Mouse (Mus musculus): ENCODE results near the gene Odf2.

The Odf2 gene

DNA sequence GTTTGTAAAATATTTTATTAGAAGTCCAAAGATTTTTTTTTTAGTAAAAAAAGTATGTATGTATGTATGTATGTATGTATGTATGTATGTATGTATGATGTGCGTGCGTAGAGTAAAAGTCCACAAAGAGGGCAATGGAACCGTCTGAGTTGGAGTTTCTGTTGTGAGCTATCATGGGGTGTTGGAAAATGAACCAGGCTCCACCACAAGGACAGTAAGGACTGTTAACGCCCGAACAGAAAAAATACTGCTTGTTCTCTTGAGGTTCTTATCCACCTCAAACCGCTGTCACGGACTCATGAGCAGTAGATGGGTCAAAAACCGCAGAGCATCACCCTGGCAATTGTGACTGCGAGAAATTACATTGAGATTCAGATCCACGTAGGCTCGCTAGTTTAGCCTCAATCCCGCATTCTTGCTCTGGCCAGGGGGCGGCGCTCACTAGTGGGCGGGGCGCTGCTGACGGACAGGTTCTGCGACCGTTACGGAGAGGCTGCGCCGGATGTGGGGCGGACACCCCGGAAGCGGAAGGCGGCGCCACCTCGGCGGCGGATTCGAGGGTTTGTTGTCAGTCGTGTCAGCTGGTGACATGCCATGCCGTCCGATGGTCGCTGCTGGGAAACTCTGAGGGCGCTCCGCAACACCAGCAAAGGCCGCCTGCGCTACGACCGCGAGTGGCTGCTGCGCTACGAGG, 46.0 kb downstream of the Odf2 start, which contains the start of gene Gle1:
Gene Gle1, plus strand, starts transcription at position 521 of the 694 bp plus-strand sequence.
- peak; percentile 85 for DNase-seq (ENCODE audit: low read depth, low spot score)

DNA sequence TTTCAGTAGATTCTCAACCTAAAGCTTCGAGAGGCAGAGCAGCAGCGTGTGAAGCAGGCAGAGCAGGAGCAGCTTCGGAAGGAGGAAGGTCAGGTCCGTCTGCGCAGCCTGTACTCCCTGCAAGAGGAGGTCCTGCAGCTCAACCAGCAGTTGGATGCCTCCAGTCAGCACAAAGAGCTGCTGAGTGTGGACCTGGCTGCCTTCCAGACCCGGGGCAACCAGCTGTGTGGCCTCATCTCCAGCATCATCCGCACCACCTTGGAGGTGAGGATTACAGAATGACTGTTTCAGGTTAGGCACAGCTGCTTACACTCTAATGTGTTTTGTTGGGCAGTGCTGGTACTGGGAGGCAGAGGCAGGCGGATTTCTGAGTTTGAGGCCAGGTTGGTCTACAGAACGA, 51.1 kb downstream of the Odf2 start:
- no peak for DNase-seq (ENCODE audit: low read depth, low spot score)

GRCm38 (mm10) chr2:29940826-29941225, 51.8 kb downstream of the Odf2 start:
- DNase-seq (ENCODE audit: low read depth, low spot score): no peak

GRCm38 (mm10) chr2:29944723-29945122, 55.7 kb downstream of the Odf2 start:
- no peak for DNase-seq (ENCODE audit: low read depth, low spot score)

DNA sequence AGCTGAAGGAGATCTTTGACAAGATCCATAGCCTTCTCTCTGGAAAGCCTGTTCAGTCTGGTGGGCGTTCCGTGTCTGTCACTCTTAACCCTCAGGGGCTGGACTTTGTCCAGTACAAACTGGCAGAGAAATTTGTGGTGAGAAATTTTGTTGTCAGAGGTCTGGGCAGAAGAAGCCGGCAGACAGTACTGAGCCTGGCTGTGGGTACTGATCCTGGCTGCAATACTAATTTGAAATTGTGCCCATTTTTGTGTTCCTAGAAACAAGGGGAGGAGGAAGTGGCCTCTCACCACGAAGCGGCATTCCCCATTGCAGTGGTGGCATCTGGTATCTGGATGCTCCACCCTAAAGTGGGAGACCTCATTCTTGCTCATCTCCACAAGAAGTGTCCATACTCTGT, 59.9 kb downstream of the Odf2 start:
- no peak for DNase-seq (ENCODE audit: low read depth, low spot score)

DNA sequence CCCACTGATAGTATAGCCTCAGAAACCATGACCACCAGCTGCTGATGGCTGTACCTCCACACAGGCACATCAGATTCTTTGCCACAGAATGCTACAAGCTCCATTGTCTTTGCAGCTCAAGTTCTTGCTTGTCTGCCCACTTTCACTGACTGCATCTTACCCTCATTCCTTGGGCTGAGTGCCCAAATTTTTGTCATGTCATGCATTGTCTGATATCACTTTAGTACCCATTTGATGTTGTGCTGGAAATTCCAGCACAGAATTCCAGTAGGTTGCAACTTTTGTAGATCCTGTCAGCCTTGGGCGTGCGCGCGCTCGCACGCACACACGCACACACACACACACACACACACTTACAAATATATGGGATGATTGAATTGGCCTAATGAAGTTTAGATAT, 72.2 kb downstream of the Odf2 start:
- no peak for DNase-seq (ENCODE audit: low read depth, low spot score)

- DNase-seq (ENCODE audit: low read depth, low spot score): peak; percentile 57
These were observed 75.6 kb downstream of the Odf2 start for GRCm38 (mm10) chr2:29964354-29965249.

- peak; percentile 85 for DNase-seq (ENCODE audit: low read depth, low spot score)
These were observed 76.3 kb downstream of the Odf2 start, which contains the start of gene Sptan1 for GRCm38 (mm10) chr2:29965250-29965843. TSS of gene Sptan1 (plus strand) at chr2:29965560.

DNA sequence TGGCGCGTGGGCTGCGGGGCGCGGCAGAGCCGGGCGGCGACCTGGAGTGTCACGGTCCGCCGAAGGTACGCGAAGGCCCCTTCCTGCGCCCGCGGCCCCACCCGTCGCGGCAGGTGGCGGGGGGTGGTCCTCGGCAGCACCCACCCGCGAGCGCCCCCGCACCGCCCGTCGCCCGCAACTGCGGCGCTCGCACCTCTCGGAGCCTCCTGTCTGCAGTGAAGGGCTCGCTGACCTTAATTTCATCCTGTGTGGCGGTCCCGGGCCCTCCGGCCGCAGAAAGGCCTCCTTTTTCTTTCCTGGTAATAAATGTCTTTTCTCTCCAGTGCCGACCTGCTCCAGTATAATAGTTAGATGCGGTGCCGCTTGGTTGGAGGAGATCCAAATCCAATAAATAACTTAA, 76.9 kb downstream of the Odf2 start:
- DNase-seq (ENCODE audit: low read depth, low spot score): no peak

GRCm38 (mm10) chr2:29966826-29967225, 77.8 kb downstream of the Odf2 start:
- DNase-seq (ENCODE audit: low read depth, low spot score): peak; percentile 61

DNA sequence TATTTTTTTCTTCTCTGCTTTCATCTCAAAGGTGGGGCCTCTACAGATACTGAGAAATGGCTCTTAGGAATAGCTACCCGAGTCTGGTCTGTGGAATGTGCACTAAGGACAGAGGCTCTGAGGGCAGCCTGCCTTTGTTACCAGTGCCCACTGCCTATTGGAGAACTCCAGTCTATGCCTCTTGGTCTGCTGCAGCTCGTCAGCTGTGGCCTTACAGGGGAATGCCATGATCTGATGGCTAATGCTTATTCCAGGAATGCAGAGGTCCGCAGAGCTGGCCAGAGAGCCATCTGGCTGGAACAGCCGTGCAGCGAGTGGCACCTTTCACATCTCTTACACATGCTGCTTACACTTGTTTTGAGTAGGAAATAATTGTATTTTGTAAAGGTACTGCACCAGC, 78.7 kb downstream of the Odf2 start:
- no peak for DNase-seq (ENCODE audit: low read depth, low spot score)

DNA sequence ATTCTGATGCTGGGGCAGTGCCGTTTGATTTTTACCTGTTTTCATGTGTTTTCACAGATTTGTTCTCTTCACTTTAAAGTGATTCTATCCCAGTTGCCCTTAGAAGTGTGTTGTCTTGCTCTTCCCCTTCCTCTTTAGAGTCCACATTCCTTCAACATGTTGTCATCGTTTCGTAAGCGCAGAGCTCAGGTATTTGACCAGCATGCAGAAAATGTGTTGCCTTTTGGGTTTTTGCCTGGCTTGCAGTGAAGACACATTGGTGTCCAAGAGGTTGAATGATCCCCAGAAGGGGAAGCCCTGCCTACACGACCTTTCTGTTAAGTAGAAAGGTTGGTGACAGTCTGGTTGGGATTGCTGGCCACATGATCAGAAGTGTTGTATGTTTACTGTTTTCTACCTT, 79.6 kb downstream of the Odf2 start:
- DNase-seq (ENCODE audit: low read depth, low spot score): no peak

DNA sequence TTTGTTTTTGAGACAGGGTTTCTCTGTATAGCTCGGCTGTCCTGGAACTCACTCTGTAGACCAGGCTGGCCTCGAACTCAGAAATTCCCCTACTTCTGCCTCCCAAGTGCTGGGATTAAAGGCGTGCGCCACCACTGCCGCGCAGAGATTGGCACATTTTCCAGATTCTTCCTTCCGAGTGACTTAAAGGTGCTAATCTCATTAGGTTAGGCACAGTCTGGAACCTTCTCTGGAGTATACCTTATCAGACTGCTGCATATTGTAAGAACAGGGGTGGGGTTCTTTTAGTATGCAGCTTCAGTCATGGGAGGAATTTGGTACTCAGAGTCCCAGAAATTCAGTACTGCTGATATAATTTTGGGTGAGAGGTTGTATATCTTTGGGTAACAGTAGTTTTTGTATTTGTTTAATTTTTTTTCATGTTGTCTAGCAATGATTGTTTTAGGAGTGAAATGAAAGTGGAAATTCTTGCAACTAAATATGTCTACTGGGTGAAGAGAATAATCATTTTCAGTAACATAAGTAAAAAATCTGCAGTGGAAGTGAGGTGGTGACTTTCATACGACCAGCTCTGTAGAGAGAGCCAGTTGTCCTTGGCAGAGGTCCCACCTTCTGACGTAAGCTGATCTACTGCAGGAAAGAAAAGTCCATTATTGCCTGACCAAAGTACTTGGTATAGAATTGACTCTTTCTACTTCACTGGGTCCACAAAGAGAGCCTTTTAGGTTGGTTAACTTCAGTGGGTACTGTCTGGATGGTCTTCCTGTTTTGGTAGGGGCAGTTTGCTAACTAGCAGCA, 83.0 kb downstream of the Odf2 start:
- peak; percentile 38 for DNase-seq (ENCODE audit: low read depth, low spot score)

- no peak for DNase-seq (ENCODE audit: low read depth, low spot score)
These were observed 84.5 kb downstream of the Odf2 start for GRCm38 (mm10) chr2:29973525-29973924.

DNA sequence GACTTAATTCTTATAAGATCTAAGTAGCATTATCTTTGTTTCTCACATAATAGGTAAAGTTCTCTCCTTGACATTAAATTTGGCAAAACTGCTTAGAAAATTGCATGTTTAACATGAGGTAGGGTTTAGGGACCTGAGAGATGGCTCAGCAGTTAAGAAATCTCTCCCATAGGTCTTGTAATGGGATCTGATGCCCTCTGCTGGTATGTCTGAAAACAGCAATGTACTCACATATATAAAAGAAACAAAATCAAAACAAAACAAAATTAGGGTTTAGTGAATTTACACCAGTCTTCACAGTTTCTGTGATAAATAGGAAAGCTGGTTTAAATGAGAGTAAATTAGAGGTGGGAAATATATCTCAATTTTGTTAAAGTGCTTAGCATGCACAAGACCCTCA, 88.3 kb downstream of the Odf2 start:
- DNase-seq (ENCODE audit: low read depth, low spot score): no peak

DNA sequence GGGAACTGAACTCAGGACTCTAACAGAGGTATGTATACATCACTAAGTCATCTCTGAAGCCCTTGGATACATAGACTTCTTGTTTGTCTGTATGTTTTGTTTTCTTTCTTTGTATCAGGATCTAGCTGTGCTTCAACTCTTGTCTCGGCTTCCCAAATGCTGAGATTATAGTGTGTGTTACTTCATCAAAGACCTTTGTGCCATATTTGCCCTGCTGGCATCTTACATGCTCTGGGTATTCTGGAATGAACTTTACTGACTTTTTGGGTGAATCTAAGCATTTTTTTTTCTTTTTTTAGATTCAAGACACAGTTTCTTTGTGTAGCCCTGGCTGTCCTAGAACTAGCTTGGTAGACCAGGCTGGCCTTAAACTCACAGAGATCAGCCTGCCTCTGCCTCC, 91.6 kb downstream of the Odf2 start:
- no peak for DNase-seq (ENCODE audit: low read depth, low spot score)

Measured in telencephalon, adult 2 months (tissue).